In genomic region chr6:107752156-107752555, GRCm38 (mm10) we compare ENCODE assay signal across 24 mouse cellular contexts.
"Had no signal": no experiment of that assay in that cellular context is flagged by ENCODE, and none has a peak within 500 bp of the region (broad histone marks: within the 10 kb centered on the region; RNA-seq: fewer than 3 reads in every experiment).

No protein-coding gene starts in this region.

- H3K4me3 ChIP-seq: heart, adult 2 months; heart, embryonic 13.5 days; heart, embryonic 15.5 days; hindbrain, embryonic 13.5 days; hindbrain, embryonic 15.5 days; limb, embryonic 13.5 days; limb, embryonic 15.5 days; liver, embryonic 12.5 days had no signal

- ATAC-seq: forebrain, postnatal 0 days; hindbrain, postnatal 0 days; intestine, embryonic 16.5 days; liver, embryonic 12.5 days had no signal

- H3K27ac ChIP-seq: heart, adult 2 months; heart, embryonic 13.5 days; heart, embryonic 15.5 days; hindbrain, embryonic 13.5 days; hindbrain, embryonic 15.5 days; hindbrain, postnatal 0 days; limb, embryonic 13.5 days; limb, embryonic 15.5 days; liver, embryonic 12.5 days; liver, embryonic 14.5 days had no signal

- H3K4me1 ChIP-seq: heart, embryonic 13.5 days; heart, embryonic 15.5 days; hindbrain, embryonic 13.5 days; hindbrain, embryonic 15.5 days; limb, embryonic 13.5 days; liver, embryonic 12.5 days had no signal

- H3K27me3 ChIP-seq: heart, embryonic 13.5 days; heart, embryonic 15.5 days; hindbrain, embryonic 13.5 days; hindbrain, embryonic 15.5 days; limb, embryonic 13.5 days; limb, embryonic 15.5 days; liver, embryonic 12.5 days had no signal

- H3K9me3 ChIP-seq: heart, embryonic 13.5 days; heart, embryonic 15.5 days; hindbrain, embryonic 13.5 days; hindbrain, embryonic 15.5 days; limb, embryonic 13.5 days; limb, embryonic 15.5 days; liver, embryonic 12.5 days had no signal

- H3K4me2 ChIP-seq: heart, embryonic 11.5 days; heart, embryonic 13.5 days; heart, embryonic 15.5 days; hindbrain, embryonic 13.5 days; hindbrain, embryonic 15.5 days; limb, embryonic 13.5 days; limb, embryonic 15.5 days; liver, embryonic 12.5 days had no signal

- DNase-seq: forebrain, postnatal 0 days; gastrocnemius, postnatal 14 days; gastrocnemius, postnatal 36 days; heart, adult 11 months; heart, adult 2 months; heart, postnatal 14 days; heart, postnatal 36 days; kidney, adult 2 months; kidney, postnatal 10 days; kidney, postnatal 25 days; layer of hippocampus, adult 9-11 months; layer of hippocampus, postnatal 36 days; left cerebral cortex, postnatal 4 days had no signal

- H3K9ac ChIP-seq: forebrain, postnatal 0 days; heart, embryonic 13.5 days; heart, embryonic 15.5 days; hindbrain, embryonic 13.5 days; hindbrain, embryonic 15.5 days; limb, embryonic 13.5 days; limb, embryonic 15.5 days; liver, embryonic 12.5 days; liver, embryonic 14.5 days had no signal

- H3K36me3 ChIP-seq: heart, embryonic 13.5 days; heart, embryonic 15.5 days; hindbrain, embryonic 13.5 days; hindbrain, embryonic 15.5 days; limb, embryonic 13.5 days; limb, embryonic 15.5 days; liver, embryonic 12.5 days had no signal
